Mouse (Mus musculus) naive thymus-derived CD4-positive, alpha-beta T cell, adult 2 months (primary cell): ENCODE measurements around the gene 1700028K03Rik.
A peak's percentile ranks its signal among the peaks of the same experiment; 100 is the strongest.

Experiments used
- DNase-seq: peaks from one replicate; pipeline ENCODE4 v3.0.0-alpha.2; 2011; ENCODE audit warnings: low read depth

Gene 1700028K03Rik

GRCm38 (mm10) chr5:107534581-107534980, at the start of gene 1700028K03Rik:
Gene 1700028K03Rik, plus strand, starts transcription at chr5:107534709.
- no peak for DNase-seq

GRCm38 (mm10) chr5:107488996-107489395, 45.5 kb upstream of the 1700028K03Rik start:
- DNase-seq = no peak

- DNase-seq = no peak
These were observed 43.5 kb upstream of the 1700028K03Rik start for GRCm38 (mm10) chr5:107491036-107491435.

GRCm38 (mm10) chr5:107492471-107492870, 42.0 kb upstream of the 1700028K03Rik start:
- DNase-seq = no peak

GRCm38 (mm10) chr5:107494759-107495158, 39.8 kb upstream of the 1700028K03Rik start:
- DNase-seq = peak; percentile 17

- no peak for DNase-seq
These were observed 38.5 kb upstream of the 1700028K03Rik start for GRCm38 (mm10) chr5:107496047-107496446.

- DNase-seq = peak; percentile 86
These were observed 36.7 kb upstream of the 1700028K03Rik start for GRCm38 (mm10) chr5:107497519-107498501.

- peak; percentile 43 for DNase-seq
These were observed 35.7 kb upstream of the 1700028K03Rik start for GRCm38 (mm10) chr5:107498806-107499310.

GRCm38 (mm10) chr5:107499891-107500535, 34.5 kb upstream of the 1700028K03Rik start:
- no peak for DNase-seq

- DNase-seq = no peak
These were observed 33.8 kb upstream of the 1700028K03Rik start for GRCm38 (mm10) chr5:107500741-107501140.

- no peak for DNase-seq
These were observed 27.2 kb upstream of the 1700028K03Rik start, which contains the start of gene Gm42669 for GRCm38 (mm10) chr5:107507321-107507720. Gene Gm42669, plus strand, starts transcription at chr5:107507621.

GRCm38 (mm10) chr5:107510503-107510902, 24.0 kb upstream of the 1700028K03Rik start:
- no peak for DNase-seq

- no peak for DNase-seq
These were observed 23.2 kb upstream of the 1700028K03Rik start for GRCm38 (mm10) chr5:107511326-107511725.

GRCm38 (mm10) chr5:107513583-107513982, 20.9 kb upstream of the 1700028K03Rik start:
- peak; percentile 90 for DNase-seq

- DNase-seq = no peak
These were observed 19.1 kb upstream of the 1700028K03Rik start for GRCm38 (mm10) chr5:107515453-107515852.

- DNase-seq = no peak
These were observed 18.4 kb upstream of the 1700028K03Rik start for GRCm38 (mm10) chr5:107516087-107516486.

- DNase-seq = no peak
These were observed 15.9 kb upstream of the 1700028K03Rik start for GRCm38 (mm10) chr5:107518602-107519001.

GRCm38 (mm10) chr5:107521386-107521785, 13.1 kb upstream of the 1700028K03Rik start:
- DNase-seq = no peak

GRCm38 (mm10) chr5:107521897-107522296, 12.6 kb upstream of the 1700028K03Rik start:
- DNase-seq = no peak

GRCm38 (mm10) chr5:107524281-107524680, 10.2 kb upstream of the 1700028K03Rik start:
- DNase-seq = peak; percentile 22

- DNase-seq = no peak
These were observed 5.7 kb upstream of the 1700028K03Rik start for GRCm38 (mm10) chr5:107528856-107529255.

- no peak for DNase-seq
These were observed 919 bp upstream of the 1700028K03Rik start for GRCm38 (mm10) chr5:107533590-107533989.

- DNase-seq = no peak
These were observed 7.2 kb downstream of the 1700028K03Rik start for GRCm38 (mm10) chr5:107541696-107542095.
